Mouse (Mus musculus) splenic B cell, adult 2 months (primary cell): Measurements from ENCODE around the gene Gm2310.
"Not testable (repeated sequence)": the region's sequence is repeated elsewhere in the genome, so short reads cannot be mapped to it uniquely, and the experiment has no call there.

Experiments used
- DNase-seq: peaks from one replicate; pipeline ENCODE4 v3.0.0-alpha.2; 2011; ENCODE audit warnings: low read depth, low spot score
- H3K27me3 ChIP-seq: 2 replicates; pipeline ENCODE4 v1.6.1; 2012; ENCODE audit warnings: mild to moderate bottlenecking, low read length, moderate library complexity, mixed read lengths; ENCODE audit not compliant: control insufficient read depth, poor library complexity, insufficient read depth, severe bottlenecking
- H3K36me3 ChIP-seq: 2 replicates; pipeline ENCODE4 v1.6.1; 2012; ENCODE audit warnings: mild to moderate bottlenecking, low read length, moderate library complexity, mixed read lengths; ENCODE audit not compliant: control insufficient read depth, poor library complexity, insufficient read depth, severe bottlenecking

Gm2310 gene

DNA sequence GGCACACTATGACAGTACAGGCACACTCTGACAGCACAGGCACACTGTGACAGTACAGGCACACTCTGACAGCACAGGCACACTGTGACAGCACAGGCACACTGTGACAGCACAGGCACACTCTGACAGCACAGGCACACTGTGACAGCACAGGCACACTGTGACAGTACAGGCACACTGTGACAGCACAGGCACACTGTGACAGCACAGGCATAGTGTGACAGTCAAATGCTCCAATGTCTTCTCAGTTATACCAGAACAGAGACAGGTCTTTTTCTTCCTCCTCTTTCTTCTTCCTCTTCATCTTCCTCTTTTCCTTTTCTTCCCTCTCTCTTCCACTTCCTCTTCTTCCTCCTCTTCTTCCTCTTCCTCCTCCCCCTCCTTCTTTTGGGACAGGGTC, at the start of gene Gm2310:
TSS of gene Gm2310 (minus strand) at position 101 of the 400 bp plus-strand sequence.
- H3K36me3 ChIP-seq, DNase-seq, H3K27me3 ChIP-seq: not testable (repeated sequence)

DNA sequence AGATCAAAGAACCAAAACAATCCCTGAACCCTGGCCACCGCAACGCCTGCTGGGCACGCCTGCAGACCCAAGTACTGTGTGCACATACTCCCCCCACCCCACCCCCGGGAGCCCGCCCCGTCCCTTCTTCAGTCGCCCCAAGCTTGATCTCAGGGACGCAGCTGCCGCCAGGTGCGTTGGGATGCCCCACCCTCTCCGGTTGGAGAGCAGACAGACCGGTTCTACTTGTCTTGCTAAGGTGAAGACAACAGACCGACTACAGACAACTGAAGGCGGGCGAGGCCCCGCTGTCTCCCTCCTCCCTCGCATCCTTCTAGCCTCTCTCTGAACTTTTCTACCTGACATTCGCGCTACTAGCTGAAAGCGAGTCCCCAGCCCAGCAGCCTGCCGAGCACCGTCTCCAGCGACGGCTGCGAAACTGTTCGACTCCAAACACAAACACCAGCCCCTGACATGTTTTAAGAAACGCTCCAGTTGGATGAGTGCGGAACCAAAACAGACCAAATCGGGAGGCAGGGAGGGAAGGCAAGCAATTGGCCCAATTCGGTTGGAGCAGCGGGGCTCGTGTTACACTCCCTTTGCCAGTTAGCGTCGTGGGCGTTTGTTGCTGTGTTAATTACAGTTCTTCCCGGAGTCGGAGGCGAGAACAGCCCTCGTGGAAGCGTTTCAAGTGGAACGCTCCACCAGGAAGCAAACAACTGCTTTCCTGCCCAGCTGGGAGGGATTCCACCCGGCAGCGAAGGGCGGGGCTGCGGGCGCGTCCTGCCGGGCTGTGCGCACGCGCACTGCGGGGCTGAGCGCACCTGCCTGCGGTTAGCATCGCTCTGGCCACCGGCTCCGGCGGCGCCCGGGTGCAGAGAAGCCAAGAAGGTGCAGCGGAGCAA, 49.1 kb upstream of the Gm2310 start:
- Histone ChIP-seq H3K36me3 (no peaks in the 10 kb centered on the region), H3K27me3 (no peaks in the 10 kb centered on the region)
- peak; percentile 88 for DNase-seq

DNA sequence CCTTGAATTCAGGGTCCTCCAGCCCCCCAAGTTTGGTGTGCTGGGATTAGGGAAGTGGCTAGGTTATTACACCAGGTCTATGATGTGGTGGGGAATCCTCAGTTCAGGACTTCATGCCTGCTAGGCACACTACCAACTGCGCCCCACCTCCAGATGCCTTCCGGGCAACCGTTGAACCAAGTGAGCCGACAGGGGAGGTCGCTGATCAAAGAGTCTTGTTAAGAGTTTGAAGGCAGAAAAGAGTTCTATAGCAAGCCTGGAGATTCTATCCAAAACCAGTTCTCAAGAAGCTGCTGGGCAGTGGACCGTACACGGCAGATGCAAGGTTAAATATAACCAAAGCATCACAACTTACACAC, 48.5 kb upstream of the Gm2310 start:
- peak; percentile 49 for DNase-seq
- H3K36me3 ChIP-seq, result no peaks in the 10 kb centered on the region
- H3K27me3 ChIP-seq, result no peaks in the 10 kb centered on the region

DNA sequence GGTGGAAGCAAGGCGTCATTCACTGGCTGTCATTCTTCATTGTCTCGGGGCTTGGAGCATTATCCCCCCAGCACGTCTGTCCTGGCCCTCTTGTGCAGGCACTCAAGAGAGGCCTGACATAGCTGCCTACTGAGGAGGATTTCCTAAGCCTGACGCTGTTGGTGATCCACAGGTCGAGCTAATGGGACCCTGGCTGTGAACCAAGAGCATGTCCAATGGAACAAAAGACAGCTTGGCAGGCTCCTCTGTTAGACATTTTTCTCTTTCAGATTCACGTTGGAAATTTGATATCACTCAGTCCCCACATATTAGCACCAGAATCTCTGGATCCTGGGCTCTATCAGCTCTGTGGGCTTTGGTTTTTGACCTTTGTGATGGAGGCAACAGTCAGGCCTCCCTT, 45.7 kb upstream of the Gm2310 start:
- no peaks in the 10 kb centered on the region for H3K36me3 ChIP-seq
- no peaks in the 10 kb centered on the region for H3K27me3 ChIP-seq
- DNase-seq, result no peak

DNA sequence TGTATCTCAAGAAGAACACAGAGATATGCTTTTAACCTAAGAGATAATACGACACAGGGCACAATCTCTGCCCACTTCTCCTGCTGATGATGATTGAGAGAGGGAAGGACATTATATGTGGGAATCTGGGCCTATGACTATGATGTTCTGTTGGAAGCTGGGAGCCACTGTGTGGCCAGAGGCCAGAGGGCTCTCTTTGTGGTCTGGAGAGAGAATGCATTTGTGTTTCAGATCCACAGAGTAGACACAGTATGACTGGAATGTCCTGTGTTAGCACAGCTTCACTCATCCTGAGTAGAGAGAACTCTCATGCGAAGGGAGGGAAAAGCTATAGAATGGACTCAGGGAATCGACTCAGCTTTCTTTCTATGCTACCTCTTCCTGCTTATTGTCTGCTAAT, 44.6 kb upstream of the Gm2310 start:
- Histone ChIP-seq H3K36me3 (no peaks in the 10 kb centered on the region), H3K27me3 (no peaks in the 10 kb centered on the region)
- DNase-seq, result no peak

DNA sequence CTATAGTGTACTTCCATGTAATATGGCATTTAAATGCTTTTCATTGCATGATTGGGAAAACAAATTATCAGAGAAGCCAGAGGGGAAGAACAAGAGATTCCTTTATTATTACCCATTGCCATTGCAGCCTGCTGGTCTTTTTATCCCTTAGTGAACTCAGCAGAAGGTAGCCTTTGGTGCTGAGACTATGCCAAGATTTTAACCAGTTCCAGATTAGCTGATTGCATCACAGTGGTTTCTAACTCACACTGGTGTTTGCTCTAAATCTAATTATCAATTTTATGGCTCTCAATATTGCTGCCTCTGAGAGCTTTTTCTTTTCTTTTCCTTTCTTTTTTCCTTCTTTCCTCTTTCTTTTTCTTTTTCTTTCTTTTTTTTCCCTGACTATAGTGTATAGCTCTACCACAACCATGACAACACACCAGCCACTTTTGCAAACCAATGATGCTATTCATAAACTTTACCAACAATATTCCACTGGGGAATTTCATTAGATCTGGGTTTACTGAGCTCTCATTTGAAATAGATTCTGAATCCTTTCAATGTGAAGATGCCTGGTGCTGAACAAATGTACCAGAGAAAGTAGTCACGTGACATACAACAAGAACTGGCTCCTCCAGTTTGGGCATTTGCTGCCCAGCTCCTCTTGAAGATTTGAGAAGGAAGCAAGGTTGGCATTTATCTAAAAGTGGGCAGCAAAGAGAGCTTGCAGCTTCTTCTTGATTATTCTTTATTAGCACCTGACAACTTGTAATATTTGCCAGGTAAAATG, 43.9 kb upstream of the Gm2310 start:
- Histone ChIP-seq H3K36me3 (no peaks in the 10 kb centered on the region), H3K27me3 (no peaks in the 10 kb centered on the region)
- no peak for DNase-seq

DNA sequence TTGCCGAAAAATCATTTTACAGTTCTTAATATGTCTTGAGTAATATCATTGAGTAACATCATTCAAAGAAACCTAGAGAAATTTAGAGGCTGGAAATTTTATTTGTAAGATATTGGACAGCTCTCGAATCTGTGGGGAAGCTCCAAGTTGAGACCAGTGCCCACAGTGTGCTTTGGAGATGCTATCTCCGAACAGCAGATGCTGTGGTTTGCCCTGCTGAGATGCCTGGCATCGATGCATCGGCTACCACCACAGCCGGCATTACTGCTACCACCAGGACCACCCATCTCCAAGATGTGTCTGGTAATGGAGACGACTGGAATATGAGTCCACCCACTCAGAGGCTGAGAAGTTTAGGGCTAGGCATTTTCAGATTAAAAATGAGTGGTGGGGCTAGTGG, 43.0 kb upstream of the Gm2310 start:
- DNase-seq, result no peak
- Histone ChIP-seq H3K27me3 (no peaks in the 10 kb centered on the region), H3K36me3 (no peaks in the 10 kb centered on the region)

DNA sequence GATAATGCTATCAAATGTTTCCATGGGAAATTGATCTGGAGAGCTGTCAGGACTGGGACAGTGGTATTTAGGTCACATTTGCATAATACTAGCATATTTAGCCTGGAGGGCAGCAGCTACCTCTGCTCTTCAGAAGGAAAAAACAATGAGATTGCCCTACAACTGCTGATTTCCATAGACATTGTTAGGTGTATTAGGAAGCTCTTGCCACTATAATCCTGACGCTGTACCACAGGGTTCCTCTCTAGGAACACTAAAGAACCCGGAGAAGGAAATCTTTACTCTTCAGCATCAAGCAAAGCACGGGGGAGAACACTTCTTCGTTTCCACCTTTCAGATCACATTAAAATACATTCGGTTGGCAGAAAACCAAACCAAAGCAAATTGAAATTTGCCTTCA, 11.4 kb upstream of the Gm2310 start:
- no peaks in the 10 kb centered on the region for H3K27me3 ChIP-seq
- no peak for DNase-seq
- H3K36me3 ChIP-seq, result no peaks in the 10 kb centered on the region

DNA sequence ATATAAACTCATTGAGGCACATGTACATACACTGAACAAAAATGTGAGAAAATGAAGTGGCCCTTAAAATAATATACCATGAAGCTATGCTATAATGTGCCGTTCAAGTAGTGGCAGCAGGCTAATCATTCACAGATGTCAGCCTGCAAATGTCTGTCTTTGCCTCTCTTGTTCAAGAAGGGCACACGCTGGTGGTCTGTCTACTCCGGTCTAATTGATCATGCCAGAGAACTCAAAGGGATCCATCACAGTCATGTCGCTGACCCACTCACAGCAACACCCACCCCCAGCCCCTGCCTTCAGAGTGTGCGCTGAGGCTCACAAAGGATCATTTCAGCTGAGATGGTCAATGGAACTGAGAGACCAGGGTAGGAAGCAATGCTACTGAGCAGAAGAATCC, 6.8 kb downstream of the Gm2310 start:
- no peaks in the 10 kb centered on the region for H3K36me3 ChIP-seq

DNA sequence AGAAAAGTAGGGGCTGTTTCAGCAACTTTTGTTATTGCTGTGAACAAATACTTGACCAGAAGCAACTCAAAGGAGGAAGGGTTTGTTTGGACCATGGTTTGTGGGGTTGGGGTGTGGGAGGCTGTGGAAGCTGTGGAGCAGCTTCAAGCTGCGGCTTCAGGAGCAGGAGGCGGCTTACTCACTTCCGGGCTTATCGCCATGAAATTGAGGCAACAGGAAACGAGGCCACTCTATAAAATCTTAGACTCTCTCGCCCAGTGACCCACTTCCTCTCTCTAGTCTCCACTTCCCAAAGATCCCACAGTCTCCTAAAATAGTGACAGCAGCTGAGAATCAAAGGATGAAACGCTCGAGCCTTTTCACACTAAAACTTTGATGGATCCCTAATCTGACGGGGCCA, 7.9 kb downstream of the Gm2310 start:
- no peaks in the 10 kb centered on the region for H3K27me3 ChIP-seq
- DNase-seq, result peak; percentile 8

More for the DNA sequence above, 6.8 kb downstream of the Gm2310 start:
- H3K27me3 ChIP-seq, result no peaks in the 10 kb centered on the region
- no peak for DNase-seq

DNA sequence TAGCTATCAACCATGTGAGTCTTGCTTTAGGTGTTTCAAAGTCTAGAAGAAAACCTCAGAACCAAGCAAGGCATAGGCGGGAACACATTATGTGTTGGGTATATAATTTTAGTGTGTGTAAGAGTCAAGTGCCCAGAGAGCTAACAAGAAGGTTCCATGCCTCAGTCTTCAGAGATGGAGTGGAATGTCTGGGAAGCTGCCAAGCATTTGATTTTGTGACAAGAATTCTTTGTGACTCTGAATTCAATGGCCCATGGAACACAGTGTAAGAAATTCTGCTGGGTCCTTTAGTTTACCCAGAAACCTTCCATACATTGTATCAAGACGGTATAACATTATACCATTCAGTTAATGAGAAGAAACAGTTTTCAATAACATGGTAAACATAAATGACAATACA, 17.3 kb downstream of the Gm2310 start:
- H3K27me3 ChIP-seq, result no peaks in the 10 kb centered on the region
- no peaks in the 10 kb centered on the region for H3K36me3 ChIP-seq
- DNase-seq, result no peak

More for the DNA sequence above, 7.9 kb downstream of the Gm2310 start:
- H3K36me3 ChIP-seq, result no peaks in the 10 kb centered on the region

DNA sequence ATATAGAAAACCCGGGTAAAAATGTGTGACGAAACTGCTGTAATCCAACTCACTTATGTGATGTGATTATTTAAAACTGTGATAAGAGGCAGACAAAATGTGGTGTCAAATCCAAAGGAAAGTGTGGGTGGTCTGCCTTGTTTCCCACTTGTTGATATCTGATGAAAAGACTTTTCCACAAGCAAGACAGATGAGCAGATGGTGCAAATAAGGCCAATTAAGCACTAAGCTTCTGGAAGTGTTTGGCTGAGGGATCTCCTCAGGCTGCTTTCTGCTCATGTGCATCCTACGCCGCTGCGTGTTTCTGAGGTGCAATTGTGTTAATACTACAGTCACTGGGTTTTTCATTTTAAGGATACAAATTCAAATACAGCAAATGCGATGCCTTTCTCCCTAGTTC, 34.5 kb downstream of the Gm2310 start:
- Histone ChIP-seq H3K27me3 (no peaks in the 10 kb centered on the region), H3K36me3 (no peaks in the 10 kb centered on the region)
- no peak for DNase-seq

DNA sequence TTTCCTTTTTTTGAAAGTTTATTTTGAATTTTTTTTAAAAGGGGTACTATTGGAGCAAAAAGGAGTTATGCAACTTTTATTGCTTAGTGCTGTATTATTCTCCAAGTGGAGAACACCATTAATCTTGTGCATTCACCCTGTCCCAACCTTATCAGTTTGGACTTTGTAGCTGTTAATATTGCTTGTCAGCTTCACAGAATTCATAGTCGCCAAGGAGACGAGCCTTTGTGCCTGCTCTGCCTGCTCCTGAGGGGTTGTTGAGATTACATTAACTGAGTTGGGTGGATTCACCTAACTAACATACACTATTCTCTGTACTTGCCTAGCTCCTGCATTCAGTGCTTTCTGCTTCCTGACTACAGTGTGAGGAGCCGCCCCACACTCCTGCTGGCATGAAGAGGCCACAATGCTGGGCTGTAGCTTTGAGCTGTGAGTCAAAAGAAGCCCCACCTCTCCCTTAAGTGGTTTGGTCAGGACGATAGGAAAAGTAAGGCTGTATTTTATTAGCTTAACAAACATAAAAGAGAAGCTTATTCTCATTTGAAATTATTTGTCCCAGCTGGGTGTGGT, 50.7 kb downstream of the Gm2310 start:
- DNase-seq, result no peak

More for the DNA sequence above, 50.7 kb downstream of the Gm2310 start:
- H3K27me3 ChIP-seq, result no peaks in the 10 kb centered on the region
- no peaks in the 10 kb centered on the region for H3K36me3 ChIP-seq
